Mouse (Mus musculus): ENCODE data around the gene Cops7a. TPM values are rescaled to one million over a fixed set of nuclear protein-coding genes. Genes with fewer than 3 reads are reported as not detected.

Gene Cops7a
- 58.9 and 63.0 TPM in 2 replicates for polyA plus RNA-seq (2012; rRNA removed)

DNA sequence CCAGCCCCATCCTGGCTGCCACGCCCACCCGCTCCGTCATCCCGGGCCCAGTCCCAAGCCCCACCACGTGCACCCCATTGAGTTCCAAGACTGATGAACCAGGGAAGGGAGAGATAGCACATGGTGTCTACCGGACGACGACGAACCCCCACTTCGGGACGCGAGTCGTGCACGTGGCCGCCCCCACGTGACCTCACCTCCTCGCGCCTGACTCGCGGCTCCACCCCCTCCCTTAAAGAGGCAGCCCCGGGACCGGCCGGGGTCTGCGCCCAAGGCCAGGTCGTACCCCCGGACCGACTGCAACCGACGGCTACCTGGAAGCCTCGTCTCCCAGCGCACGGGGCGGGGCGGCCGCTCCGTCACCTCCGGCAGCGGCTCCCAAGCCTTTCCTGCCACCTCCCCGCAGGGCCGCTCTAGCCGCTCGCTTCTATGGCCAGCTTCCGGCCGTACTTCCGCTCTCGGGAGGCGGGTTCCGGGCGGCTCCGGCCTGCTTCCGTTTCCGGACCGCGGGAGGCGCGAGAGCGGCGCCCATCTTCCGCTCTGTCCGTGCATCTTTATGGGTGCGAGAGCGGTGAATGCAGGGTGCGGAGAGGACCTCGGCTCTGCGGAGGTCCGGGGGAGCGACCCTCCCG lies at the start of gene Cops7a:
Cops7a (minus strand) TSS at position 451 of the 632 bp plus-strand sequence.

DNA sequence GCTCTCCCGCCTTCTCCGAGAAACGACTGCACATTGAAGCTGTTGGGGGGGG lies 43.6 kb upstream of the Cops7a start, which contains the start of gene Zfp384:
Zfp384 (plus strand) TSS at position 17 of the 52 bp plus-strand sequence.

DNA sequence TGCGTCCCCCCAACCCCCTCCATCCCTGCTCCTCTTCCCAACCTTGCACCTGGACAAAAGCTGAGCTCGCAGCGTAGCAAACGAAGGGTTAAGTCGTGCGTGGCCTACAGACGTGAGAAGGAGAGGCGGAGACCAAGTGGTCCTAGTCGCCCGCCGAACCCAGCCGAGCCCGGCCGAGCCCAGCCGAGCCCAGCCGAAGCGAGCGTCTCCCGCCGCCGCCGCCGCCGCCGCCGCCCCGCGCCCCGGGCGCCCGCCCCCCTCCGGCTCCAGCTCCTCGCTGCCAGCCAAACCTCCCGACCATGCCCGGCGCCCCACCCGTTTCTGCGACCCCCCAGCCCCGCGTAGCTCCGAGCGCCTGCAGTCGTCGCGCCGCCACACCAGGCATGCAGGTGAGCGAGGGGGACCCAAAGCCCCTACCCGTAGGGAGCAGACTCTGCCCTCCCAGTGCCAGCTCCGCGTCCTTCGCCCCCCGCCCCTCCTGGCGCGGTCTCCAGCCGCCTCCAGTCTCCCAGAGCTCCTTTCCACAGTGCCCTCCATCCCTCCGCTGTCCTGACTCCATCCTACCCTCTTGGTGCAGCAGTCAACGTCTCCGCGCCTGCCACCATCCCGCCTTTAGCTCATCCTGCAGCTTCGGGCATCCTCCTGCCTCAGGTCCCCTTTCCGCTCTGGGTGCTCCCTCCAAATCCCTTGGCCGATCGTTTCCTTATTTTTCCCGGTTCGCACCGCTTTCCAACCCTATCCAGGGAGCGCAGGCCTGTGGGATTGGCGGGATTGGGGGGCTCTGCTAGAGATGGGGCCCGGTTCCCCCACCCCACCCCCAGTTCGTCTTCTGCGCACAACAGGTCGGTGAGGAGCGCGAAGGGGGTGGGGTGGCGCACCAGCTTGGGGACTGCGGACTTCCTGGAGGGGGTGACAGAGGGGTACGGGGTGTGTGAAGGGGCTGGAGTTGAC lies 31.5 kb upstream of the Cops7a start, which contains the start of gene Pianp:
Pianp (plus strand) TSS at position 144 of the 951 bp plus-strand sequence.

DNA sequence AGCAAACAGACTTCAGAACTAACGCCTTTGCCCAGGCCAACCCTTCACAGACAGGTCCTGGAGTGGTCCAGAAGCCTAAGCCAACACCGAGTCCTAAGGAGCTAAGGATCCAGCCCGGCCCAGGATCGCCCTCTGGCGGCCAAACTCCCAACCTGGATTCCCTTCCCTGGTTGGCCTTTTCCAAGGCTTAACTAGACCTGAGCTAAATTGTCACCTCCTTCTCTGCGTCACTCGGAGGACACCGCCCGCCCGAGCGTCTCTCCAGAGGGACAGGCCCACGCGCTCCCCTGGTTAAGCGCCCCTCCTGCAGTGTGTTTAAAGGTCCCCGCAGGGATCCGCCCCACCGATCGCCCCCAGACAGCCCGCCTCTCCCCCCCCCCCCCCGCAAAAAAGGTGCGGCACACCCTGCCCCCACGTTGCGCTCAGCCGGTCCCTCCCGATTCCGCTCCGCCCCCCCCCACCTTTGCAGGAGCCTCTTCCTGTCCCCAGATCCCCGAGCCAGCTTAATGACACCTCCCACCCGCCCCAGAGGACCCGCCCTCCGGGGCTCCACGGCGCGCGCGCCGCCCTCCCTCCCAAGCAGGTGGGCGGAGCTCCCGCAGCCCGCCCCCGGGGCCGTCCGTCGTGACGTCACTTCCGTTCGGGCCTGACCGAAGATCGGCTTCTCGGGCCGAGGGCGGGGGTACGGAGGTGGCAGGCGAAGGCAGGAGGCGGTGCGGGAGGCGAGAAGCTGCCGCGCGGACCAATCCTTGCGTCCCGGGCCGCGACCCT lies 34.4 kb downstream of the Cops7a start, which contains the start of gene Mlf2:
Mlf2 (plus strand) TSS at position 633 of the 771 bp plus-strand sequence.

DNA sequence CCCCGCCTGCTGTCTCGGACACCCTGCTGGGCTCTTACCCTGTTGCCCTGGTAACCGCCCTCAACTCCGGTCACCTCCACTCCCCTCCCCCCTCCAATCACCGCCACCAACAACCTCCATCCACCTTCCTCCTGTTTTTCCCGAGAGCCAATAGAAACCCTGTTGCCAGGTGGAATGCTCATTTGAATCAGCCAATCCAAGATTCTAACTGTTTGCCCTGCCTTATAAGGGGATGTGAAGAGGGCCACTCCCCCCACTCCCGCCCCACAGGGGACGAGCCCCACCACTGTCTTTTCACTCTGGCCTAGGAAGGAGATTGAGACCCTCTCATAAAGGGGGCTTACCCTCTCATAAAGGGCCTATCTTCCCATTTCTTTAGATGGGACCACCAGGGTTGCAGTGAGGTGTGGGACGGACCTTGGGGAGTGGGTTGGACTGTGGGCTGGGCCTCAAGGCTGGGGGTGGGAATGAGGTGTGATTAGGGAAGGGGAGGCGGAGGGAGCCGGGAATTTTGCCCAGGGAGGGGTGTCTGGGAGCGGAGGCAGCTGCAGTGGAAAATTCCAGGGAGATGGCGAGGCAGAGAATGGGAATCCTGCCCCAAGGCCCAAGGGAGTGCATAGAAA lies 45.5 kb downstream of the Cops7a start, which contains the start of gene Ptms:
Ptms (minus strand) TSS at position 409 of the 623 bp plus-strand sequence.

DNA sequence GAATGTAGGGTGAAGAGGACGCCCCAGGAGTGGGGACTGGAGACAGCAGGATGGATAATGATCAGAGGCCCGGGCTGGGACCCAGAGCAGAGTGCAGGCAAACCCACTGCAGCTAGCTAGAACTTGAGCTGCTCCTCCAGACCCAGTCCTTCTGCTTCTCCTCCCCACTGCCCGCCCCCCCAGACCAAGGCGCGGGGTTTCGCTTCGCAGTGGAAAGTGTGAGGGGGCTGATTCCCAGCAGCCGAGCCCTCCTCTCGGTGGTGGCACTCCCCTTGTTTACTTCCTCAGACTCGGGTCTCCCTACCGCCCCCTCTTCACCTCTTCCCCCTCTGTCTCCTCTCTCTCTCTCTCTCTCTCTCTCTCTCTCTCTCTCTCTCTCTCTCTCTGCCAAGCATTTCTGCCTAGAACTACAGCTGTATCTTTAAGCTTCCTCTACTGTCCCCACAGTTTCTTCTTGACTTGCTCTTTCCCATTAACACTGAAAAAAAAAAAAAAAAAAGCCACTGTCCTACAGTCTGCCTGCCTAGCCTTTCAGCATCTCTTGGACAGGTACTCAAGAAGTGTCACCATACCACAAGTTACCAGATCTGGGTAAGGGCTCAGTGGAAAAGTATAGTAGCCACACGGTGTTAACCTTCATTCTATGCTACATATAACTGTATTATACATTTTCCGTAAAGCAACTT lies 53.7 kb downstream of the Cops7a start, which contains the start of gene Lag3:
Lag3 (minus strand) TSS at position 173 of the 686 bp plus-strand sequence.

Other genes starting within 250 kb of the Cops7a start
- 33.5 and 37.1 TPM in 2 replicates for gene Ptpn6, start 226.8 kb downstream of the Cops7a start, polyA plus RNA-seq (2012; rRNA removed)
- gene Grcc10, start 224.2 kb downstream of the Cops7a start, polyA plus RNA-seq (2012; rRNA removed) = 75.8 and 79.2 TPM in 2 replicates
- not detected in 2 replicates for gene Gm45234, start 209.5 kb downstream of the Cops7a start, polyA plus RNA-seq (2012; rRNA removed)
- gene Atn1, start 209.0 kb downstream of the Cops7a start, polyA plus RNA-seq (2012; rRNA removed) = 2.4 and 3.4 TPM in 2 replicates
- 0.29 and 0.42 TPM in 2 replicates for gene Eno2, start 195.9 kb downstream of the Cops7a start, polyA plus RNA-seq (2012; rRNA removed)
- 0.05 and 0.06 TPM in 2 replicates for gene Lrrc23, start 185.8 kb downstream of the Cops7a start, polyA plus RNA-seq (2012; rRNA removed)
- gene Spsb2, start 156.9 kb downstream of the Cops7a start, polyA plus RNA-seq (2012; rRNA removed) = 6.0 and 6.8 TPM in 2 replicates
- gene Tpi1, start 151.2 kb downstream of the Cops7a start, polyA plus RNA-seq (2012; rRNA removed) = 397 and 428 TPM in 2 replicates
- gene Usp5, start 136.1 kb downstream of the Cops7a start, polyA plus RNA-seq (2012; rRNA removed) = 23.8 and 25.3 TPM in 2 replicates
- 76.5 and 80.3 TPM in 2 replicates for gene Cdca3, start 136.0 kb downstream of the Cops7a start, polyA plus RNA-seq (2012; rRNA removed)
- 0.02 and 0.03 TPM in 2 replicates for gene Gnb3, start 125.3 kb downstream of the Cops7a start, polyA plus RNA-seq (2012; rRNA removed)
- 3.8 and 3.9 TPM in 2 replicates for gene P3h3, start 107.8 kb downstream of the Cops7a start, polyA plus RNA-seq (2012; rRNA removed)
- 0.04 and 0.06 TPM in 2 replicates for gene Gpr162, start 101.6 kb downstream of the Cops7a start, polyA plus RNA-seq (2012; rRNA removed)
- 0.17 and 0.19 TPM in 2 replicates for gene Cd4, start 77.3 kb downstream of the Cops7a start, polyA plus RNA-seq (2012; rRNA removed)
- 0.14 and 0.20 TPM in 2 replicates for gene Lag3, start 53.8 kb downstream of the Cops7a start, polyA plus RNA-seq (2012; rRNA removed)
- gene Ptms, start 45.4 kb downstream of the Cops7a start, polyA plus RNA-seq (2012; rRNA removed) = 162 TPM in 2 replicates
- 101 and 113 TPM in 2 replicates for gene Mlf2, start 34.2 kb downstream of the Cops7a start, polyA plus RNA-seq (2012; rRNA removed)
- gene Pianp, start 31.2 kb upstream of the Cops7a start, polyA plus RNA-seq (2012; rRNA removed) = 0.04 and 0.06 TPM in 2 replicates
- gene Zfp384, start 43.6 kb upstream of the Cops7a start, polyA plus RNA-seq (2012; rRNA removed) = 18.4 and 20.2 TPM in 2 replicates
- 22.3 and 26.4 TPM in 2 replicates for gene Ing4, start 74.2 kb upstream of the Cops7a start, polyA plus RNA-seq (2012; rRNA removed)
- gene Acrbp, start 84.2 kb upstream of the Cops7a start, polyA plus RNA-seq (2012; rRNA removed) = 3.3 and 4.0 TPM in 2 replicates
- 1.1 and 1.4 TPM in 2 replicates for gene Lpar5, start 102.4 kb upstream of the Cops7a start, polyA plus RNA-seq (2012; rRNA removed)
- gene Chd4, start 130.4 kb upstream of the Cops7a start, polyA plus RNA-seq (2012; rRNA removed) = 17.0 and 20.2 TPM in 2 replicates
- 16.0 and 17.2 TPM in 2 replicates for gene Nop2, start 166.4 kb upstream of the Cops7a start, polyA plus RNA-seq (2012; rRNA removed)
- gene Iffo1, start 179.7 kb upstream of the Cops7a start, polyA plus RNA-seq (2012; rRNA removed) = 5.6 and 7.2 TPM in 2 replicates
- 2,795 and 3,480 TPM in 2 replicates for gene Gapdh, start 200.9 kb upstream of the Cops7a start, polyA plus RNA-seq (2012; rRNA removed)
- gene Ncapd2, start 226.2 kb upstream of the Cops7a start, polyA plus RNA-seq (2012; rRNA removed) = 60.5 and 72.0 TPM in 2 replicates
- gene Mrpl51, start 226.3 kb upstream of the Cops7a start, polyA plus RNA-seq (2012; rRNA removed) = 51.4 and 53.4 TPM in 2 replicates

Data from liver, embryonic 18 days (tissue).